Mouse (Mus musculus): Measurements from ENCODE around the gene Rnft2. TPM values are rescaled to one million over a fixed set of nuclear protein-coding genes. Genes with fewer than 3 reads are reported as not detected.

Rnft2 gene
- polyA plus RNA-seq, 1 experiment from 2014 or later, result 2.6 TPM

DNA sequence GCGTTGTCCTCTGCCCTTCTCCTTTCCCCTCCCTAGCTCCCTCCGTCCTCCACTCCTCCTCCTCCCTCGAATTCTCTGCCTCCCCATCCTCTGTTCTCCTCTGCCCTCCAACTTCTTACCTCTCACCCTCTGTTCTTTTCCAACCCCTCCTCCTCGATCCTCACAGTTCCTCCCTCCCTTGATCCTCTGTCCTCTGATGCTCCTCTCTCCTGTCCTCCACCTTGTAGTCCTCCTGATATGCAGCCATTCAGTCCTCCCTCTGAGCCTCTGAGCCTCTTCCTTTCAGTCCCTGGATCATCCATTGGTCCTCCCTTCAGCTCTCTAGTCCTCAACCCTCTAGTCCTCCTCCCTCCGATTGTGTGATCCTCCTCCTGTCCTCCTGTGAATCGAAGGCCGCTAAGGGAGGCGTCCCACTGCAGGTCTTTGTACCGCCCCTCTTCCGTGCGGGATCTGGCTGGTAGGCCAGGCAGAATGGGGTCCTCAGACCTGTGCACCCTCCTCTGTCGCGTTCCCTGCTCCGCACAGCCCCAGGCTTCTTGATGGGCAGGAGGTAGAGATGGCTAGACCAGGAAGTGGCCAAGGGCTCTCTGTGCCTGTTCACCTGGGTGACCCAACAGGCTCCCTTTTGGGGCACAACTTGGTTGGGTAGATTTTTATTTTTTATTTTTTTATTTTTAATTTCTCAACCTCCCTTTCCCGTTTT, 841 bp upstream of the Rnft2 start:
- Histone ChIP-seq H3K4me1 (ENCODE audit: control insufficient read depth, insufficient read depth, low read length) (peaks cover 12% of the 10 kb centered on the region), H3K36me3 (ENCODE audit: control insufficient read depth, insufficient read depth, low read length) (peaks cover 3% of the 10 kb centered on the region), H3K27ac (ENCODE audit: low read length) (peak overlapping the region; percentile 52; the same call in 1 of the 2 replicates), H3K4me3 (ENCODE audit: low read depth, low read length) (peak overlapping the region; percentile 71), H3K27me3 (ENCODE audit: control insufficient read depth, insufficient read depth, low read length) (no peaks in the 10 kb centered on the region), H3K9ac (replicated peaks; ENCODE audit: low read depth, low read length) (peak overlapping the region; percentile 53), H3K4me2 (replicated peaks; ENCODE audit: low read depth, low read length) (peak overlapping the region; percentile 89), H3K9me3 (ENCODE audit: control insufficient read depth, low read depth, low read length) (no peaks in the 10 kb centered on the region)
- 5% methylated on average over 15 of the region's 15 CpGs for WGBS
- ATAC-seq (ENCODE audit: insufficient number of reproducible peaks, insufficient read depth, low FRiP score, low read depth), result 0 out of 2 replicates have a peak, but pooled peaks have one; percentile 2

DNA sequence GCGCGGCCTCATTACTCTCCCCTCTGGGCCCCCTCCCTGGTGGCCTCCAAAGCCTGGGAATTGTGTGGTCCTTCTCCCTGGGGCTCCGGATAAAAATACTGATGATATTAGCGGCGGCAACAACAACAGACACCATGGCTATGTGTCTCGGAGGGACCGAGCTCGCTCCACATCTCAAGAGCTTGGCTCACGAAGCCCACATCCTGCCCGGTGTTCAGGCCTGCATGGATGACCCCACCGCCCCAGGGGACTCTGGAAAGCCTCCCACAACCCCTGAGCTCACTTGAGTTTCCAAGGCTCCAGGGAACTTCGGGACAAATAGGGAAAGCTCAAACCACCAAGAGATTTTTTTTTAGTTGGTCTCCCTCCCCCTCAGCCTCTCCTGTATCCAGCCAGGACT, 5.2 kb downstream of the Rnft2 start:
- Histone ChIP-seq H3K27ac (ENCODE audit: low read length) (no peak overlapping the region), H3K27me3 (ENCODE audit: control insufficient read depth, insufficient read depth, low read length) (no peaks in the 10 kb centered on the region), H3K4me2 (replicated peaks; ENCODE audit: low read depth, low read length) (no peak overlapping the region), H3K36me3 (ENCODE audit: control insufficient read depth, insufficient read depth, low read length) (no peaks in the 10 kb centered on the region; the same call in 1 of the 2 replicates), H3K4me3 (ENCODE audit: low read depth, low read length) (no peak overlapping the region), H3K9me3 (ENCODE audit: control insufficient read depth, low read depth, low read length) (no peaks in the 10 kb centered on the region), H3K9ac (replicated peaks; ENCODE audit: low read depth, low read length) (no peak overlapping the region), H3K4me1 (ENCODE audit: control insufficient read depth, insufficient read depth, low read length) (peaks cover 3% of the 10 kb centered on the region; the same call in 1 of the 2 replicates)
- no peak for ATAC-seq (ENCODE audit: insufficient number of reproducible peaks, insufficient read depth, low FRiP score, low read depth)
- WGBS, result 91% methylated on average over 12 of the region's 12 CpGs

DNA sequence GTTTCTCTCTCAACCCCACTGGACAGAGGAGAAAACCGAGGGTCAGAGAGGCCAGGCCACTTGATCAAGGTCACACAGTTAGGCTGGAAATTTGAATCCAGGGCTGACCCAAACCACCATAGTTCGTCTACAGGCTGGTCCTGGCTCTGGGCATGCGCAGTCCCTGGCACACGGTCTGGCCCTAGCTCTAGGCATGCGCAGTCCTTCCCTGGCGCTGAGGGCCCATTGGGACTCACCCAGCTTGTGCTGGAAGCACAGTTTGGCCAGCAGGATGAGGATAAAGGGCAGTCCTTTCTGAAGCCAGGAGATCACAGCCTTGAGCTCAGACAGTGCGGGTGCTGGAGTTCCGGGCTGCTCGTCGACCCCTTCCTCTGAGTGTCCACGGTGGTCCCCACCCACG, 8.0 kb downstream of the Rnft2 start:
- 84% methylated on average over 12 of the region's 12 CpGs for WGBS
- Histone ChIP-seq H3K9ac (replicated peaks; ENCODE audit: low read depth, low read length) (no peak overlapping the region), H3K27ac (ENCODE audit: low read length) (no peak overlapping the region), H3K4me2 (replicated peaks; ENCODE audit: low read depth, low read length) (no peak overlapping the region), H3K36me3 (ENCODE audit: control insufficient read depth, insufficient read depth, low read length) (no peaks in the 10 kb centered on the region; the same call in 1 of the 2 replicates), H3K4me3 (ENCODE audit: low read depth, low read length) (no peak overlapping the region), H3K4me1 (ENCODE audit: control insufficient read depth, insufficient read depth, low read length) (no peaks in the 10 kb centered on the region), H3K27me3 (ENCODE audit: control insufficient read depth, insufficient read depth, low read length) (no peaks in the 10 kb centered on the region), H3K9me3 (ENCODE audit: control insufficient read depth, low read depth, low read length) (no peaks in the 10 kb centered on the region)
- no peak; the same call in 1 of the 2 replicates for ATAC-seq (ENCODE audit: insufficient number of reproducible peaks, insufficient read depth, low FRiP score, low read depth)

DNA sequence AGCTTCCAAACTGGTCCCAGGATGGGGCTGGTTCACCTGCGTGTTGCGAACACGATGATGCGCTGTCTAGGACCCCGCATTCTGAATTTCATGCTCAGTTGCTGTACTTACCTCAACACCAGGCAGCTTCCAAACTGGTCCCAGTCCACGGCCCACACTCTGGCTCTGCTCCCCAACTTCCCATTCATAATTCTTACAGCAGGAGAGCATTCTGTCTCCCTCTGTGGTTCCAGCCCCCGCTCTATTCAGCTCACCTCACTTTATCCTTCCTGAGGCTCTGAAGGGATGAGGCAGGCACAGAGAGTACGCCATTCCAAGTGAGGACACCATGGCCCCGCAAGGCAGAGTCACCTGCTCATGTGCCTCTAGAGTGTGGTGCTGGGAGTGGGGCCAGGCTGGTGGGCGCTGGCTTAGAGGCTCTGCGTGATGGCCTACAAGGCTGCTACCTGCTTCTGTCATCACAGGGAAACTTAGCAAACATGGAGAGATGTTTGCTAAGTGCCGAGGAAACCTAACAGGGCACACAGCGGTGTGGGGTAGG, 14.8 kb downstream of the Rnft2 start:
- no peaks in the 10 kb centered on the region for H3K27me3 ChIP-seq (ENCODE audit: control insufficient read depth, insufficient read depth, low read length)
- 88% methylated on average over 13 of the region's 13 CpGs for WGBS
- H3K27ac ChIP-seq (ENCODE audit: low read length), result no peak overlapping the region
- no peak overlapping the region for H3K9ac ChIP-seq (replicated peaks; ENCODE audit: low read depth, low read length)
- H3K36me3 ChIP-seq (ENCODE audit: control insufficient read depth, insufficient read depth, low read length), result peaks cover 5% of the 10 kb centered on the region; the same call in 1 of the 2 replicates
- H3K9me3 ChIP-seq (ENCODE audit: control insufficient read depth, low read depth, low read length), result no peaks in the 10 kb centered on the region
- H3K4me2 ChIP-seq (replicated peaks; ENCODE audit: low read depth, low read length), result no peak overlapping the region
- no peaks in the 10 kb centered on the region for H3K4me1 ChIP-seq (ENCODE audit: control insufficient read depth, insufficient read depth, low read length)
- no peak overlapping the region for H3K4me3 ChIP-seq (ENCODE audit: low read depth, low read length)
- no peak for ATAC-seq (ENCODE audit: insufficient number of reproducible peaks, insufficient read depth, low FRiP score, low read depth)

DNA sequence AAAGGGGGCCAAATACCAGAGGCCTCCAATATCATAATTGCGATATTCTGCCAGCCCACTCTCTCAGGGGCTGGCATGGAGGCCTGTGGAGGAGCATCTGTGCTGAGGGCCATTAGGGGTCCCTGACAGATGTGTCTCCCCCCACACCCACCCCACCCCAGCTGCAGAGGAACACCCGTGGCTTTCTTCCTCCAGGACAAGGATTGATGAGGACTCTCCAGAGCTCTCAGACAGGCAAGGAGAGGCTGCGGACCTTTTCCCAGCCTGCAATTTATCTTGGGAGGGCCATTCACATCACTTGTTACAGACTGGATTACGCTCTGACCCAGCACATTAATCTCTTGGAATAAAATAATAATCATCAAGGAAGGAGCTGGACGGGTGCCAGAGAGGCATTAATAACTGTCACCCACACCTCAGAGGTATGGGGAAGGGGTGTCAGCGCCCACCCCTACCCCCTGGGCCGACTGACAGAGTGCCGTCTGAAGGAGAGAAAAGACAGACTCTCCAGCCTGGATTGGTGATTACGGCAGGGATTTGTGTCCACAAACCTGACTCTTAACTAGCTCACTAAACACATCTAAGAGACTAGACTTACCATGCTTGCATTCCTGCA, 21.7 kb downstream of the Rnft2 start:
- Histone ChIP-seq H3K4me3 (ENCODE audit: low read depth, low read length) (no peak overlapping the region), H3K4me2 (replicated peaks; ENCODE audit: low read depth, low read length) (no peak overlapping the region), H3K36me3 (ENCODE audit: control insufficient read depth, insufficient read depth, low read length) (peaks cover under 1% of the 10 kb centered on the region; the same call in 1 of the 2 replicates), H3K9ac (replicated peaks; ENCODE audit: low read depth, low read length) (no peak overlapping the region), H3K27ac (ENCODE audit: low read length) (no peak overlapping the region), H3K9me3 (ENCODE audit: control insufficient read depth, low read depth, low read length) (no peaks in the 10 kb centered on the region), H3K4me1 (ENCODE audit: control insufficient read depth, insufficient read depth, low read length) (0 out of 2 replicates have a peak, but pooled peaks cover 7% of the 10 kb centered on the region), H3K27me3 (ENCODE audit: control insufficient read depth, insufficient read depth, low read length) (no peaks in the 10 kb centered on the region)
- ATAC-seq (ENCODE audit: insufficient number of reproducible peaks, insufficient read depth, low FRiP score, low read depth), result 0 out of 2 replicates have a peak, but pooled peaks have one; percentile 23
- WGBS, result 23% methylated on average over 9 of the region's 9 CpGs

DNA sequence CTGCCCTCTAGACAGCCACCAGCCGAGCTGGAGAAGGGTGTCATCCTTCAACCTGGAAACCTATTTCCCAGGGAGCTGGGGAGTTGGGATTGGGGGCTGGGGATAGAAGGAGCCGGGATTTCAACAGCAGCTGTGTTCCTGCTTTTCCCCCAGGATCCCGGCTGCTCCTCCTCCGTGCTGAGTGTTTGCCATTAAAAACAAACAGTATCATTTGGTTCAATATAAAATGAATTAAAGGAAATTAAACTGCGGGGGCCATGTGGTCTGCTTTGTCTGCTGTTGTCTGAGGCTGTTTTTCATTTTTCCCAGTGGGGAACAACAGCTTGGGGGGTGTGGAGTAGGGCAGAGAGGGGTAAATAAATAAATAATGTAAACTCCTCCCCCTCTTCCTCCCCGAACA, 27.5 kb downstream of the Rnft2 start:
- Histone ChIP-seq H3K9ac (replicated peaks; ENCODE audit: low read depth, low read length) (no peak overlapping the region), H3K4me2 (replicated peaks; ENCODE audit: low read depth, low read length) (no peak overlapping the region), H3K4me1 (ENCODE audit: control insufficient read depth, insufficient read depth, low read length) (0 out of 2 replicates have a peak, but pooled peaks cover 8% of the 10 kb centered on the region), H3K4me3 (ENCODE audit: low read depth, low read length) (no peak overlapping the region), H3K27me3 (ENCODE audit: control insufficient read depth, insufficient read depth, low read length) (no peaks in the 10 kb centered on the region), H3K27ac (ENCODE audit: low read length) (no peak overlapping the region), H3K9me3 (ENCODE audit: control insufficient read depth, low read depth, low read length) (no peaks in the 10 kb centered on the region), H3K36me3 (ENCODE audit: control insufficient read depth, insufficient read depth, low read length) (no peaks in the 10 kb centered on the region)
- no peak for ATAC-seq (ENCODE audit: insufficient number of reproducible peaks, insufficient read depth, low FRiP score, low read depth)
- whole genome bisulfite sequencing, result 57% methylated on average over 6 of the region's 6 CpGs

DNA sequence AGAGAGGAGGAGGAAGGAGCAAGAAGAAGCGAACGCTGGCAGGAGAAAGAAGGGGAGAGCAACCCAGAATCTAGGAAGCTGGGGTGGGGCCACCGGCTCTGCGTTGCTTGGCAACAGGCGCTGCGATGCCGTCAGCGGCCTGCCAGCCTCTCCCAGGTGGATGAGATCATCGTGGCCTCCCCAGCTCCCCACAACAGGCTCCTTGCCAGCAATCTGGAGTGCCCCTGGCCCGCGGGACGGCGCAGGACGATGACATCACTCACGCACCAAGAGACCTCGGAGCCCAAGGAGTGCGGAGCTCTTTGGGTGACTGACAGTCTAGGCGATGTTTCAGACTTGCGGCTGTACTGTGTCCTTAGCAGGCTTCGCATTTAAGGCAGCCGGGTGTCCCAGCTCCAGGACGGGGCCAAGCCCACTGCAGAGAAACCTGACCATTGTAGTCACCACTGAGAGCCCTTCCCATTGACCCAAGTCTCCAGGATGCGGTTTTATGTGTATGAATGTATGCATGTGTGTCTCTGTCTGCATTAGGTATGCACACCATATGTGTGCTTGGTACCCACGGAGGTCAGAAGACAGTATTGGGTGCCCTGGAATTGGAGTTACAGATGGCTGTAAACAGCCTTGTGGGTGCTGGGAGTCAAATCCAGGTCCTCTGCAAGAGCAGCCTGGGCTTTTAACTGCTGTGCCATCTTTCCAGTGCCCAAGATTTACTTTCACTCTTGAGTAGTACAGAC, 30.3 kb downstream of the Rnft2 start:
- H3K36me3 ChIP-seq (ENCODE audit: control insufficient read depth, insufficient read depth, low read length), result no peaks in the 10 kb centered on the region
- H3K9me3 ChIP-seq (ENCODE audit: control insufficient read depth, low read depth, low read length), result no peaks in the 10 kb centered on the region
- peak overlapping the region; percentile 27 for H3K4me3 ChIP-seq (ENCODE audit: low read depth, low read length)
- WGBS, result 7% methylated on average over 24 of the region's 24 CpGs
- H3K9ac ChIP-seq (replicated peaks; ENCODE audit: low read depth, low read length), result 0 out of 2 replicates have a peak overlapping the region, but pooled peaks have one; percentile 14
- peak; percentile 81; the same call in 1 of the 2 replicates for ATAC-seq (ENCODE audit: insufficient number of reproducible peaks, insufficient read depth, low FRiP score, low read depth)
- H3K4me2 ChIP-seq (replicated peaks; ENCODE audit: low read depth, low read length), result peak overlapping the region; percentile 62
- 0 out of 2 replicates have a peak, but pooled peaks cover 8% of the 10 kb centered on the region for H3K4me1 ChIP-seq (ENCODE audit: control insufficient read depth, insufficient read depth, low read length)
- no peak overlapping the region for H3K27ac ChIP-seq (ENCODE audit: low read length)
- no peaks in the 10 kb centered on the region for H3K27me3 ChIP-seq (ENCODE audit: control insufficient read depth, insufficient read depth, low read length)

DNA sequence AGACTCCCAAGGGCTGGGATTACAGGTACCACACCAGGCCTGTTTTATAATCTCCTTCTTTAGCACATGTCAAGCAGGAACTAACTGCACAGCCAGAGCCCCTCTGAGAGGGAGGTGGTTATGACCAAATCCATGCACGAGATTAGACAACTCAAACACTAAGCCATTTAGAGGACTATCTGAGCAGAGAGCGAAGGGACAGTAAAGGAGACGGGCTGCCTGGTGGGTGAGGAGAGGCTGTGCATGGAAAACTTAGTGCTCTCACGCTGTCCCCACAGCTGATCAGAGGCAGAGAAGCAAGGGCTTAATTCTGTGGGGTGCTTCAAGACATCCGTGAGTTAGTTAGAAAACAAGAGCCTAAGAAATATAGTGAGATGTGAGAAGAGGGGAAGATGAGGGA, 30.9 kb downstream of the Rnft2 start:
- Histone ChIP-seq H3K4me2 (replicated peaks; ENCODE audit: low read depth, low read length) (peak overlapping the region; percentile 62), H3K9me3 (ENCODE audit: control insufficient read depth, low read depth, low read length) (no peaks in the 10 kb centered on the region), H3K27ac (ENCODE audit: low read length) (no peak overlapping the region), H3K4me1 (ENCODE audit: control insufficient read depth, insufficient read depth, low read length) (0 out of 2 replicates have a peak, but pooled peaks cover 8% of the 10 kb centered on the region), H3K4me3 (ENCODE audit: low read depth, low read length) (peak overlapping the region; percentile 27), H3K9ac (replicated peaks; ENCODE audit: low read depth, low read length) (0 out of 2 replicates have a peak overlapping the region, but pooled peaks have one; percentile 14), H3K27me3 (ENCODE audit: control insufficient read depth, insufficient read depth, low read length) (no peaks in the 10 kb centered on the region), H3K36me3 (ENCODE audit: control insufficient read depth, insufficient read depth, low read length) (no peaks in the 10 kb centered on the region)
- WGBS, result 20% methylated on average over 5 of the region's 5 CpGs
- ATAC-seq (ENCODE audit: insufficient number of reproducible peaks, insufficient read depth, low FRiP score, low read depth), result no peak

Data from stomach, embryonic 14.5 days (tissue).